Mouse (Mus musculus): ENCODE measurements around the gene Rhbdl1. TPM values are rescaled to one million over a fixed set of nuclear protein-coding genes. Genes with fewer than 3 reads are reported as not detected.
A peak's percentile ranks its signal among the peaks of the same experiment; 100 is the strongest.

Gene Rhbdl1
- polyA plus RNA-seq, 1 experiment: 2.9 TPM

DNA sequence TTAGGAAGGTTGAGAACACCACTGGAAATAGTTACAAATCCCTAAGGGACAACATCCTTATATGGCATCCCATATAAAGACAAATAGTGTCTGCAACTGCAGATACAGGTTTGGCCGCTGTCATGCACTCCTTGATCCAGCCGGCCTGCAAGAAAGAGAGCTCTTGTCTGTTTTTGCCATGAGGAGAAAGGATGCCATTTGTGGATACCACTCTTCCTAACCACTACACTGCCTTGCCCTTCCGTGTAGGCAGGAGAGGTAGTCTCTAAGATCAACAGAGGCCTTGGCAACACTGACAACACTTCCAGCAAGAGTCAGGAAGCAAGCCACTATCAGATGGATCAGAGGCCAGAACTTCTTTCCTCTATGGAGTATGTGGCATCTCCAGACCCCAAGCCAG is 50.8 kb downstream of the Rhbdl1 start, which contains the start of gene Ccdc78:
Gene Ccdc78, plus strand, starts transcription at position 301 of the 400 bp plus-strand sequence.
- H3K9me3 ChIP-seq: no peaks in the 10 kb centered on the region
- H3K4me1 ChIP-seq: peaks cover 43% of the 10 kb centered on the region
- H3K36me3 ChIP-seq (replicated peaks; ENCODE audit: low read length): peaks cover 62% of the 10 kb centered on the region
- peak within 1 kb of the TSS; percentile 98 for H3K4me3 ChIP-seq (replicated peaks)
- H3K27me3 ChIP-seq (replicated peaks): peaks cover 3% of the 10 kb centered on the region
- TF ChIP-seq FLI1 (IDR thresholded peaks at IDR 0.05; ENCODE audit: low read length) (no peak), GATA1 (IDR thresholded peaks at IDR 0.05; ENCODE audit: borderline replicate concordance, low read length) (no peak)

DNA sequence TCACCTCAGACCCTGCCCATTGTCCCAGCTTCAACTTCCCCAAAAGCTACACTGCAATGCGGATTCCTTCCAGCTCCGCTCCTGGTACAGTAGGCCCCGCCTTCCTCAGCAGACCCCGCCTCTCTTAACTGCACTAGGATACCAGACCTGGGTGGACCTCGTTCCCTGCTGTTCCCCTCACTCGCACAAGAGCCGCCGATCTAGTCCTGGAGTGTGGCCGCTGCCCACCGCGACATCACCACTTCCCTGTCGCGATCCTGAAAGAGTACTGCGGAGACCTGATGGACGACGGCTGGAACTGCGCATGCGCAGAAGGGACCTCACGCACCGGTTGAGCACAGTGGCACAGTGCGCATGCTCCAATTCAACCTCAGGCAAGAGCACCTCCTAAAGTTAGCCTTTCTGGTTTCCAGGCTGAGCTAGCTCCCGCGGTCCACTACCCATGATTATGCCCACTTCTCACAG is 51.8 kb downstream of the Rhbdl1 start, which contains the start of gene Haghl:
Gene Haghl, minus strand, starts transcription at position 393 of the 465 bp plus-strand sequence.
- Histone ChIP-seq H3K9me3 (no peaks in the 10 kb centered on the region), H3K36me3 (replicated peaks; ENCODE audit: low read length) (peaks cover 65% of the 10 kb centered on the region), H3K27me3 (replicated peaks) (no peaks in the 10 kb centered on the region), H3K4me3 (replicated peaks) (peak within 1 kb of the TSS; percentile 98), H3K4me1 (peaks cover 34% of the 10 kb centered on the region)
- no peak for TF ChIP-seq GATA1 (IDR thresholded peaks at IDR 0.05; ENCODE audit: borderline replicate concordance, low read length)
- TF ChIP-seq FLI1 (IDR thresholded peaks at IDR 0.05; ENCODE audit: low read length): no peak

Other genes starting within 250 kb of the Rhbdl1 start
- gene Gng13, start 120.1 kb downstream of the Rhbdl1 start, polyA plus RNA-seq (2012; ENCODE audit: insufficient read depth, low replicate concordance): not detected in 2 replicates
- gene Chtf18, start 109.9 kb downstream of the Rhbdl1 start, polyA plus RNA-seq (2012; ENCODE audit: insufficient read depth, low replicate concordance): 4.6 and 30.7 TPM in 2 replicates
- 27.9 and 63.5 TPM in 2 replicates for gene Rpusd1, start 109.6 kb downstream of the Rhbdl1 start, polyA plus RNA-seq (2012; ENCODE audit: insufficient read depth, low replicate concordance)
- 1.1 TPM in 1 of 2 replicates, not detected in the other for gene Mslnl, start 101.3 kb downstream of the Rhbdl1 start, polyA plus RNA-seq (2012; ENCODE audit: insufficient read depth, low replicate concordance)
- gene Msln, start 82.9 kb downstream of the Rhbdl1 start, polyA plus RNA-seq (2012; ENCODE audit: insufficient read depth, low replicate concordance): not detected in 2 replicates
- gene Narfl, start 63.5 kb downstream of the Rhbdl1 start, polyA plus RNA-seq (2012; ENCODE audit: insufficient read depth, low replicate concordance): 5.5 and 12.7 TPM in 2 replicates
- gene Haghl, start 51.6 kb downstream of the Rhbdl1 start, polyA plus RNA-seq (2012; ENCODE audit: insufficient read depth, low replicate concordance): 14.8 and 29.7 TPM in 2 replicates
- not detected in 2 replicates for gene Ccdc78, start 50.7 kb downstream of the Rhbdl1 start, polyA plus RNA-seq (2012; ENCODE audit: insufficient read depth, low replicate concordance)
- 17.4 and 23.4 TPM in 2 replicates for gene Fam173a, start 44.4 kb downstream of the Rhbdl1 start, polyA plus RNA-seq (2012; ENCODE audit: insufficient read depth, low replicate concordance)
- not detected in 2 replicates for gene AC134908.4, start 41.6 kb downstream of the Rhbdl1 start, polyA plus RNA-seq (2012; ENCODE audit: insufficient read depth, low replicate concordance)
- 59.9 and 91.1 TPM in 2 replicates for gene Metrn, start 40.2 kb downstream of the Rhbdl1 start, polyA plus RNA-seq (2012; ENCODE audit: insufficient read depth, low replicate concordance)
- 0.15 TPM in 1 of 2 replicates, not detected in the other for gene Fbxl16, start 28.2 kb downstream of the Rhbdl1 start, polyA plus RNA-seq (2012; ENCODE audit: insufficient read depth, low replicate concordance)
- gene Wdr24, start 13.7 kb downstream of the Rhbdl1 start, polyA plus RNA-seq (2012; ENCODE audit: insufficient read depth, low replicate concordance): 6.4 and 8.2 TPM in 2 replicates
- 2.4 and 7.8 TPM in 2 replicates for gene Jmjd8, start 8.4 kb downstream of the Rhbdl1 start, polyA plus RNA-seq (2012; ENCODE audit: insufficient read depth, low replicate concordance)
- 34.5 and 115 TPM in 2 replicates for gene Stub1, start 3.9 kb downstream of the Rhbdl1 start, polyA plus RNA-seq (2012; ENCODE audit: insufficient read depth, low replicate concordance)
- gene Gm20683, start 4.5 kb upstream of the Rhbdl1 start, polyA plus RNA-seq (2012; ENCODE audit: insufficient read depth, low replicate concordance): 3.0 and 5.2 TPM in 2 replicates
- gene Rhot2, start 7.6 kb upstream of the Rhbdl1 start, polyA plus RNA-seq (2012; ENCODE audit: insufficient read depth, low replicate concordance): 59.4 and 75.2 TPM in 2 replicates
- 6.0 and 10.1 TPM in 2 replicates for gene Wdr90, start 24.2 kb upstream of the Rhbdl1 start, polyA plus RNA-seq (2012; ENCODE audit: insufficient read depth, low replicate concordance)
- gene Mcrip2, start 31.5 kb upstream of the Rhbdl1 start, polyA plus RNA-seq (2012; ENCODE audit: insufficient read depth, low replicate concordance): 77.6 and 205 TPM in 2 replicates
- gene Mettl26, start 37.8 kb upstream of the Rhbdl1 start, polyA plus RNA-seq (2012; ENCODE audit: insufficient read depth, low replicate concordance): 22.6 and 23.9 TPM in 2 replicates
- 1.9 and 3.1 TPM in 2 replicates for gene Wfikkn1, start 43.6 kb upstream of the Rhbdl1 start, polyA plus RNA-seq (2012; ENCODE audit: insufficient read depth, low replicate concordance)
- gene Rab40c, start 82.4 kb upstream of the Rhbdl1 start, polyA plus RNA-seq (2012; ENCODE audit: insufficient read depth, low replicate concordance): 8.8 and 24.8 TPM in 2 replicates
- 48.5 and 65.5 TPM in 2 replicates for gene Pigq, start 107.6 kb upstream of the Rhbdl1 start, polyA plus RNA-seq (2012; ENCODE audit: insufficient read depth, low replicate concordance)
- not detected in 2 replicates for gene Nhlrc4, start 107.7 kb upstream of the Rhbdl1 start, polyA plus RNA-seq (2012; ENCODE audit: insufficient read depth, low replicate concordance)
- not detected in 2 replicates for gene A930017K11Rik, start 115.3 kb upstream of the Rhbdl1 start, polyA plus RNA-seq (2012; ENCODE audit: insufficient read depth, low replicate concordance)
- 12.2 and 39.3 TPM in 2 replicates for gene Capn15, start 148.5 kb upstream of the Rhbdl1 start, polyA plus RNA-seq (2012; ENCODE audit: insufficient read depth, low replicate concordance)
- 2.7 and 4.0 TPM in 2 replicates for gene Rab11fip3, start 232.3 kb upstream of the Rhbdl1 start, polyA plus RNA-seq (2012; ENCODE audit: insufficient read depth, low replicate concordance)